Mouse (Mus musculus): ENCODE data around the gene Nampt. TPM values are rescaled to one million over a fixed set of nuclear protein-coding genes. Genes with fewer than 3 reads are reported as not detected.
"Not testable (repeated sequence)": the region's sequence is repeated elsewhere in the genome, so short reads cannot be mapped to it uniquely, and the experiment has no call there.

Nampt gene
- polyA plus RNA-seq, 3 experiments from 2014 or later, result 31.6 to 32.8 (median 32.4) TPM

GRCm38 (mm10) chr12:32846325-32846724 lies 27.0 kb downstream of the Nampt start:
- peak; percentile 78 for ATAC-seq

- ATAC-seq, result peak; percentile 60
Observed at GRCm38 (mm10) chr12:32853757-32854156, 34.4 kb downstream of the Nampt start.

- no peak for ATAC-seq
Observed at GRCm38 (mm10) chr12:32854866-32855265, 35.5 kb downstream of the Nampt start.

DNA sequence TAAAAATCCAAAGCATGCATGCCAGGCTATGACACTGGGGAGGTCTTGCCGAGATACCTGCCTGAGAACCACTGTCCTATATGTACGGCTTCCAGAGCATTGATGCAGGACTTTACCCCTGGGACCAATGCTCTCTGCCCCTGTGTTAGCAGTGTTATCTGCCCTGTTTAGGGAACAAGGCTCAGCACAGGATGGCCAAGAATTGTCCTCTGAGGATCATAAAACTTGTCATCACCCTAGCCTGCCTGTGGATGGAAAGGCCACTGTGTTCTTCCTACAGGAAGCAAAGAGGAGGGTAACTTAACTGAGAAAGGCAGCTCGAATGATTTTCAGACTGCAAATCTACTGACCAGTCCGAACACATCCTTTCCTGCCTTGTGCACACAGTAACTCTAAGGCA lies 36.1 kb downstream of the Nampt start:
- no peak for ATAC-seq

- ATAC-seq, result no peak
Observed at GRCm38 (mm10) chr12:32856707-32857511, 37.6 kb downstream of the Nampt start.

- no peak for ATAC-seq
Observed at GRCm38 (mm10) chr12:32858444-32858843, 39.1 kb downstream of the Nampt start.

DNA sequence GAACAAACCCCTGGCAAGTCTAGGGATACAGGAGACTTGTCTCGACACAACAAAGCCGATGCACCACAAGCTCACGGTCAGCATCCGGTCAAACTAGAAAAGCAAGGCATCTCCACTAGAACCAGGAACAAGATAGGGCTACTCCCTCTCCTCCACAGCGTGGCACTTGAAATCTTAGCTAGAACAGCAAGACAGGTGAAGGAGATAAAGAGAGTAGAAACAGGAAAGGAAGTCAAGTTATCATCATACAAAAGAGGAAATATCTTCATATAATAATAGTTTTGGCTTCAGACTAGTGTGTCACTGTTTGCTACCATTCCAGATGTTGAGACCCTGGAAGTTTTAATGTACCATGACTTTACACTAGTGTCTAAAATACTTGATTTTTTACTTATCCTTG lies 41.5 kb downstream of the Nampt start:
- ATAC-seq, result no peak

DNA sequence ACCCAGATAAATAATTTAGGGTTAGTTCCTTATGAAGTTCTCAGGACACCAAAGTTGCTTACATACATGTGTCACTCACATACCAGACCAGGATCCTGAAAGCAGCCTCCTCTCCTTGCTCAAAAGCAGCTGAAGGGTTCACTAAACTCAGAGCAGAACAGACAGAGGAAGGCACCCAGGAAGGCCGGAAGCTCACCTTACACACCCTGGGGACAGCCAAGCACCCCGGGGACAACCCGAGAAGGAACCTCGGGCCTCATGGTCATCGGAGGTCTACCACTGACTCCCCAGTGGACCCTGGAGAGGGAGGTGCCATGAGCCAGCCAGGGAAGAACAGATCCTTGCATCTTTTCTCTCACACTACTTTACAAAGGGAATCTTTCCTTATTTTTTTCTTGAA lies 51.5 kb downstream of the Nampt start:
- ATAC-seq, result no peak

DNA sequence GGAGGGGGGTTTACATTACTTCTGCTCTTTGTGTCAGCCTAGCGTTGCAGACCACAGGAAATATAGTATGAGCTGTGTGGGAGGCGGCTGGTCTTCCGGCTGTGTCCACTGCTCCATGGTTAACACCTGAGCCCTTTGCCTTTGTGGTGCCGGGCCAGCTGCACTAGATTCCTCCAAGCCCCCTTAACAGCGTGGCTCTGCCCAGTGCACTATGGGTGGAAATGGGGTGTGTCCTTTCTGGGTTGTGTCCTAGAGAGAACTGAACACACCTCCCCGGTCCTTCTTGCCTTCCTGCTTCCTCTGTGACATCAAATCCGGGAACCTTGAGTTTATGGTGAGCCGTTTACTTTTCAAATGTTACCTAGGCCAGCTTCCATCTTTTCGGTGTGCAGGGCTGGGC lies 58.2 kb downstream of the Nampt start:
- ATAC-seq, result no peak

- ATAC-seq, result no peak
Observed at GRCm38 (mm10) chr12:32877964-32878571, 58.7 kb downstream of the Nampt start.

DNA sequence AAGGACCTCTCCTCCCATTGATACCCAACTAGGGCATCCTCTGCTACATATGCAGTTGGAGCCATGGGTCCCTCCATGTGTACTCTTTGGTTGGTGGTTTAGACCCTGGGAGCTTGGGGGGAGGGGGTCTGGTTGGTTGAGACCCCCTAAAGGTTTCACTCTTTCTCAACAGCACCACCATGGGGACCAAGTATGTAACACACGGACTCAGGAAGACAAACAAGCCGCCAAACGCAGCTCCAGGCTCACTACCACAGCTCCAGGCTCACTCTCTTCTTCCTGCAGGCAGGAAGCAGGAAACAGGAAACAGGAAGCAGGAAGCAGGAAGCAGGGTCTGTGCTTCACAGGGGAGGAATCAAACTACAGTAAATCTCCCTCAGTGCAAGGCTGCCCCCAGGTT lies 60.0 kb downstream of the Nampt start:
- no peak for ATAC-seq

- ATAC-seq, result no peak
Observed at GRCm38 (mm10) chr12:32884356-32884755, 65.0 kb downstream of the Nampt start.

DNA sequence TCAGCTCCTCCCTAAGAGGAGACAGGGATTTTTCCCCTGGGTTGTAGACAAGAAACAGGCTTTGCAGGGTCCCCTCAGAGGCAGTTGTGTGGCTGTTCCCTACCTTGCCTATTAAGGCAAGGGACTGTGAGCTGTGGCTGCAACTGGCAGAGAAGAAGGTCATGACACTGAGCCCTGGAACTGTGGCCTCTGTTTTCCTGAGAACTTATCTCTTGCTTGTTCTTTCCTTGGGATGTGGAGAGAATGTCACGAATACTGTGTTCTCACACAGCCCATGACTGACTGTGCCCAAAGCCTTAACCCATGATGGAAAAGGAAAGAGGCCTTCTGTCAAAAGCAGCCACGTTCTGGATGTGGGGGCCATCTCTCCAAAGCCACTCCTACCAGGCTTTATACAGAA lies 65.7 kb downstream of the Nampt start:
- ATAC-seq, result no peak

GRCm38 (mm10) chr12:32886353-32886752 lies 67.0 kb downstream of the Nampt start:
- ATAC-seq, result no peak

- peak; percentile 67 for ATAC-seq
Observed at GRCm38 (mm10) chr12:32888226-32888625, 68.9 kb downstream of the Nampt start.

DNA sequence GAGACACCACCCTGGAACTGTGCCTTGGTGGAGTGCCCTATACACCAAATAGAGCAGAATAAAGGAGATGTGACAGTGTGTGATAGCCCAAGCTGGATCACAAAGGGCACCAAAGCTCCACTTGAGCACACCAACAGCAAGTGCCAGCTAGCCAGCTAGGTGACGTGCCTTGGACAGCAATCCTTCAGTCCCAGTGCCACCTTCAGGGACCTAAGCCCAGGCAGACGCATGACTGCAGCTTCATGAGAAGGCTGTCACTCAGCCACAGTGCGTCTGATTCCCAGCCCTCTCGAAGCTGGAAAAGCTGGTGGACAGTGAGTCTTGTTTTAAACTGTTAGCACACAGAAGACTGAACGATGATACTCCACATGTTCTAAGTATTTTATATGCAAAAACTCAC lies 70.5 kb downstream of the Nampt start:
- no peak for ATAC-seq

GRCm38 (mm10) chr12:32890455-32890854 lies 71.1 kb downstream of the Nampt start:
- no peak for ATAC-seq

DNA sequence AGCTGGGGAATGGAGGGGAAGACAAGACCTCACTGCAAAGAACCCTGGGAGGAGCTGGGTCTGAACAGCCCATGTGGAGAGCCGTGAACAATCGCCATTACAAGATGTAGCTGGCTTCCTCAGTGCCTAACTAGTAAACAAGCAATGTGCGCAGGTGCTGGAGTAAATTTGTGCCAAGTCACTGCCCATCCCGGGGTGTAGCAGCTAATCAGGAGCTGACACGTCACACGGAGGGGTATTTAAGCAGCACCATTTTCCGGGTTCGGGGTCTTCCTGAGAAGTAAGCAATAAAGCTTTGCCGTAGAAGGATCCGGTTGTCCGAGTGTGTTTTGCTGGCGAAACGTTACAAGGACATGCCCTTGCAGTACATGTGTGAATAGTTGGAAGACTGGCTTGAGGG lies 71.9 kb downstream of the Nampt start:
- ATAC-seq, result not testable (repeated sequence)

DNA sequence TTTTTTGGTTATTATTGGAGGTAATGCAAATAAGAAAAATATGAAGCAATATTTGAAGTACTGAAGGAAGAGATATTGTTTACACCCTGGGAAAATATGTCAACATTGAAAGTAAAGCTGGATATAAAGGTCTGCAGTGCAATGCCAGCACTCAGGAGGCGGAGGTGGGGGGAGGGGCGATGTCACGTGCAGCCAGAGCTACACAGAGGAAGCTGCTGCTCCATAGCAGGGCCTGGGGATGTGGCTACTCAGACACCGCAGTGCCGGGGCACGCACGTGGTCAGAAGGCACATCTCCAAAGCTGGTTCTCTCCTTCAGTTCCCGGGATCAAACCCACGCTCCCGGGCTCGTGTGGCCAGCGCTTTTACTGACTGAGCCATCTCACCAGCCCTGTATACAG lies 73.9 kb downstream of the Nampt start:
- ATAC-seq, result no peak

DNA sequence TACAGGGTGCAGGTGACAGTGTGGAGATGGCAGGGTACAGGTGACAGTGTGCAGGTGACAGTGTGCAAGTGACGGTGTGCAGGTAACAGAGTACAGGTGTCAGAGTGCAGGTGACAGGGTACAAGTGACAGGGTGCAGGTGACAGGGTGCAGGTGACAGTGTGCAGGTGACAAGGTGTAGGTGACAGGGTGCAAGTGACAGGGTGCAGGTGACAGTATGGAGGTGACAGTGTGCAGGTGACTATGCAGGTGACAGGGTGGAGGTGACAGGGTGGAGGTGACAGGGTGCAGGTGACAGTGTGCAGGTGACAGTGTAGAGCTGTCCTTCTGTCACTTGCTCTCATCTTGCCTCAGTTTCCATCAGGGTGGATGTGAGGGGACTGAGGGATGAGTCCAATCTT lies 76.5 kb downstream of the Nampt start:
- no peak for ATAC-seq

- ATAC-seq, result no peak
Observed at GRCm38 (mm10) chr12:32896496-32896895, 77.2 kb downstream of the Nampt start.

- ATAC-seq, result peak; percentile 87
Observed at GRCm38 (mm10) chr12:32897199-32898120, 78.1 kb downstream of the Nampt start.

GRCm38 (mm10) chr12:32901005-32901404 lies 81.7 kb downstream of the Nampt start:
- ATAC-seq, result peak; percentile 34
